Mouse (Mus musculus) large intestine, adult 2 months (tissue): ENCODE results near the gene Nucks1. TPM values are rescaled to one million over a fixed set of nuclear protein-coding genes. Genes with fewer than 3 reads are reported as not detected.

Source experiments
- polyA plus RNA-seq: library from polyadenylated mRNA; depleted of rRNA; stranded (reverse); fragments of >200 nt; gene quantifications from 2 replicates; pipeline ENCODE4 v1.2.3, GENCODE M21; 2012; rRNA removed

Nucks1 gene
- polyA plus RNA-seq, 1 experiment: 9.3 TPM

Other genes starting within 250 kb of the Nucks1 start
- 2.2 and 3.2 TPM in 2 replicates for gene Rab7b, start 221.8 kb upstream of the Nucks1 start, polyA plus RNA-seq
- 0.04 TPM in 1 of 2 replicates, not detected in the other for gene Slc26a9, start 166.5 kb upstream of the Nucks1 start, polyA plus RNA-seq
- gene Pm20d1, start 113.2 kb upstream of the Nucks1 start, polyA plus RNA-seq: 25.8 and 41.6 TPM in 2 replicates
- gene Slc41a1, start 83.0 kb upstream of the Nucks1 start, polyA plus RNA-seq: 13.9 and 15.3 TPM in 2 replicates
- 19.4 and 21.0 TPM in 2 replicates for gene Rab29, start 43.3 kb upstream of the Nucks1 start, polyA plus RNA-seq
- 2.3 and 2.5 TPM in 2 replicates for gene Slc45a3, start 52.4 kb downstream of the Nucks1 start, polyA plus RNA-seq
- 14.3 and 17.9 TPM in 2 replicates for gene Elk4, start 97.1 kb downstream of the Nucks1 start, polyA plus RNA-seq
- 26.1 and 31.4 TPM in 2 replicates for gene Mfsd4a, start 157.5 kb downstream of the Nucks1 start, polyA plus RNA-seq
- 63.6 and 113 TPM in 2 replicates for gene Cdk18, start 229.2 kb downstream of the Nucks1 start, polyA plus RNA-seq